Mouse (Mus musculus) myocyte (in vitro differentiated cells): ENCODE measurements around the gene Cacna1s. TPM values are rescaled to one million over a fixed set of nuclear protein-coding genes. Genes with fewer than 3 reads are reported as not detected.
A peak's percentile ranks its signal among the peaks of the same experiment; 100 is the strongest.

ENCODE experiments used
- H3K27me3 ChIP-seq: one replicate; pipeline ENCODE4 v1.6.1; 2011; ENCODE audit not compliant: control insufficient read depth, insufficient read depth, insufficient read length
- H3K36me3 ChIP-seq: one replicate; pipeline ENCODE4 v1.6.1; 2011; ENCODE audit not compliant: control insufficient read depth, insufficient read depth
- H3K4me2 ChIP-seq: one replicate; pipeline ENCODE4 v1.6.1; 2011; ENCODE audit warnings: low read depth, control low read depth
- H3K4me3 ChIP-seq: one replicate; pipeline ENCODE4 v1.5.1; 2011; ENCODE audit warnings: mild to moderate bottlenecking, control low read depth, moderate library complexity
- H3K79me2 ChIP-seq: one replicate; pipeline ENCODE4 v1.6.1; 2011; ENCODE audit not compliant: control insufficient read depth, insufficient read depth
- H3ac ChIP-seq: one replicate; pipeline ENCODE4 v1.6.1; 2011; ENCODE audit not compliant: control insufficient read depth, insufficient read length
- CEBPB ChIP-seq: IDR thresholded peaks from 2 replicates; pipeline ENCODE4 v1.6.1; 2011; ENCODE audit warnings: mild to moderate bottlenecking, moderate library complexity; ENCODE audit not compliant: poor library complexity, insufficient read depth, severe bottlenecking
- E2F4 ChIP-seq: IDR thresholded peaks from one replicate; pipeline ENCODE4 v1.6.1; 2011; ENCODE audit warnings: mild to moderate bottlenecking, control low read depth, moderate library complexity; ENCODE audit not compliant: insufficient read depth
- MAX ChIP-seq: IDR thresholded peaks from one replicate; pipeline ENCODE4 v1.6.1; 2011; ENCODE audit warnings: low read depth, mild to moderate bottlenecking, control low read depth
- MYOD1 ChIP-seq, 3 experiments: IDR thresholded peaks; one replicate each; pipeline ENCODE4 v1.6.1; 2011; ENCODE audit warnings: control low read depth in 2 of 3, low read depth in 2 of 3, mild to moderate bottlenecking in 2 of 3, moderate library complexity in 1 of 3; ENCODE audit not compliant: insufficient read length in 2 of 3, control insufficient read depth in 1 of 3
- MYOG ChIP-seq, 3 experiments: IDR thresholded peaks; one replicate each; pipeline ENCODE4 v1.6.1; 2011; ENCODE audit warnings: control low read depth in 2 of 3, low read depth in 2 of 3, mild to moderate bottlenecking in 2 of 3; ENCODE audit not compliant: insufficient read length in 2 of 3, control insufficient read depth in 1 of 3, insufficient read depth in 1 of 3
- POLR2A ChIP-seq: IDR thresholded peaks from one replicate; pipeline ENCODE4 v1.6.1; 2011; ENCODE audit warnings: low read depth, mild to moderate bottlenecking, control low read depth, moderate library complexity; ENCODE audit not compliant: insufficient read length
- POLR2AphosphoS2 ChIP-seq: IDR thresholded peaks from one replicate; pipeline ENCODE4 v1.6.1; 2011; ENCODE audit warnings: low read depth, control low read depth; ENCODE audit not compliant: insufficient read length
- REST ChIP-seq: IDR thresholded peaks from one replicate; pipeline ENCODE4 v1.6.1; 2011; ENCODE audit warnings: mild to moderate bottlenecking, control low read depth, moderate library complexity; ENCODE audit not compliant: insufficient read depth, insufficient read length
- SRF ChIP-seq: IDR thresholded peaks from one replicate; pipeline ENCODE4 v1.6.1; 2011; ENCODE audit warnings: low read depth; ENCODE audit not compliant: control insufficient read depth, insufficient read length
- TCF12 ChIP-seq: IDR thresholded peaks from one replicate; pipeline ENCODE4 v1.6.1; 2011; ENCODE audit warnings: mild to moderate bottlenecking, control low read depth; ENCODE audit not compliant: poor library complexity, insufficient read depth, severe bottlenecking
- TCF3 ChIP-seq: IDR thresholded peaks from one replicate; pipeline ENCODE4 v1.6.1; 2011; ENCODE audit warnings: low read depth, control low read depth; ENCODE audit not compliant: insufficient read length
- USF1 ChIP-seq: IDR thresholded peaks from one replicate; pipeline ENCODE4 v1.6.1; 2011; ENCODE audit warnings: low read depth, mild to moderate bottlenecking, control low read depth, moderate library complexity
- polyA plus RNA-seq: library from polyadenylated mRNA; unstranded; fragments of >200 nt; fragmentation: generic; extraction: Trizol; gene quantifications from one replicate; pipeline ENCODE4 v1.2.1, GENCODE M21; 2012; ENCODE audit warnings: missing spikeins

Gene Cacna1s
- polyA plus RNA-seq, 1 experiment: 177 TPM

GRCm38 (mm10) chr1:136010247-136010646, 42.3 kb upstream of the Cacna1s start:
- Histone ChIP-seq H3K4me2 (no peak overlapping the region), H3K4me3 (no peak overlapping the region), H3K36me3 (no peaks in the 10 kb centered on the region), H3K79me2 (no peaks in the 10 kb centered on the region), H3K27me3 (no peaks in the 10 kb centered on the region), H3ac (no peak overlapping the region)
- TF ChIP-seq MYOD1 (IDR thresholded peaks at IDR 0.05; ENCODE audit: control insufficient read depth in 1 of 3, insufficient read length in 2 of 3, low read depth in 2 of 3): peak in 1 of 3 experiments; percentile 18
- no peak for TF ChIP-seq POLR2A
- TF ChIP-seq SRF: no peak
- TF ChIP-seq USF1: no peak
- TF ChIP-seq E2F4: no peak

GRCm38 (mm10) chr1:136013513-136013912, 39.0 kb upstream of the Cacna1s start:
- H3K4me3 ChIP-seq: no peak overlapping the region
- TF ChIP-seq POLR2A (no peak), E2F4 (no peak), POLR2AphosphoS2 (no peak), MYOG (IDR thresholded peaks at IDR 0.05; ENCODE audit: control insufficient read depth in 1 of 3, insufficient read depth in 1 of 3, insufficient read length in 2 of 3, low read depth in 2 of 3) (no peak), SRF (no peak), TCF12 (no peak)
- H3ac ChIP-seq: no peak overlapping the region
- no peaks in the 10 kb centered on the region for H3K27me3 ChIP-seq
- H3K36me3 ChIP-seq: no peaks in the 10 kb centered on the region
- H3K79me2 ChIP-seq: no peaks in the 10 kb centered on the region
- no peak overlapping the region for H3K4me2 ChIP-seq

GRCm38 (mm10) chr1:136014796-136015502, 37.6 kb upstream of the Cacna1s start:
- H3K79me2 ChIP-seq: no peaks in the 10 kb centered on the region
- no peak for TF ChIP-seq POLR2A
- H3K4me2 ChIP-seq: no peak overlapping the region
- H3K36me3 ChIP-seq: no peaks in the 10 kb centered on the region
- no peak overlapping the region for H3ac ChIP-seq
- no peak overlapping the region for H3K4me3 ChIP-seq
- H3K27me3 ChIP-seq: no peaks in the 10 kb centered on the region

GRCm38 (mm10) chr1:136017307-136017706, 35.2 kb upstream of the Cacna1s start:
- no peaks in the 10 kb centered on the region for H3K79me2 ChIP-seq
- no peaks in the 10 kb centered on the region for H3K36me3 ChIP-seq
- TF ChIP-seq USF1 (no peak), MAX (no peak), REST (no peak), POLR2A (no peak), TCF12 (no peak), MYOG (IDR thresholded peaks at IDR 0.05; ENCODE audit: control insufficient read depth in 1 of 3, insufficient read depth in 1 of 3, insufficient read length in 2 of 3, low read depth in 2 of 3) (no peak), MYOD1 (IDR thresholded peaks at IDR 0.05; ENCODE audit: control insufficient read depth in 1 of 3, insufficient read length in 2 of 3, low read depth in 2 of 3) (no peak), POLR2AphosphoS2 (no peak), CEBPB (no peak), E2F4 (no peak), SRF (no peak), TCF3 (no peak)
- H3K27me3 ChIP-seq: no peaks in the 10 kb centered on the region
- H3ac ChIP-seq: peak overlapping the region; percentile 5
- H3K4me3 ChIP-seq: peak overlapping the region; percentile 80
- peak overlapping the region; percentile 88 for H3K4me2 ChIP-seq

GRCm38 (mm10) chr1:136017907-136018313, 34.6 kb upstream of the Cacna1s start:
- peak overlapping the region; percentile 5 for H3ac ChIP-seq
- TF ChIP-seq CEBPB (no peak), POLR2AphosphoS2 (peak; percentile 60), POLR2A (peak; percentile 56)
- H3K79me2 ChIP-seq: no peaks in the 10 kb centered on the region
- H3K27me3 ChIP-seq: no peaks in the 10 kb centered on the region
- H3K4me2 ChIP-seq: peak overlapping the region; percentile 88
- H3K4me3 ChIP-seq: peak overlapping the region; percentile 80
- no peaks in the 10 kb centered on the region for H3K36me3 ChIP-seq
